Mouse (Mus musculus) spleen, adult 18-20 months (tissue): ENCODE data around the gene Bcar1.
A peak's percentile ranks its signal among the peaks of the same experiment; 100 is the strongest.

Source experiments
- DNase-seq, 2 experiments: peaks; one replicate each; pipeline ENCODE4 v3.0.0; 2022; ENCODE audit warnings: mixed read lengths in 2 of 2

The Bcar1 gene

GRCm38 (mm10) chr8:111769296-111769695 is 25.7 kb upstream of the Bcar1 start:
- DNase-seq = no peak

- DNase-seq = no peak
Measured at GRCm38 (mm10) chr8:111768651-111769050, 25.0 kb upstream of the Bcar1 start.

DNA sequence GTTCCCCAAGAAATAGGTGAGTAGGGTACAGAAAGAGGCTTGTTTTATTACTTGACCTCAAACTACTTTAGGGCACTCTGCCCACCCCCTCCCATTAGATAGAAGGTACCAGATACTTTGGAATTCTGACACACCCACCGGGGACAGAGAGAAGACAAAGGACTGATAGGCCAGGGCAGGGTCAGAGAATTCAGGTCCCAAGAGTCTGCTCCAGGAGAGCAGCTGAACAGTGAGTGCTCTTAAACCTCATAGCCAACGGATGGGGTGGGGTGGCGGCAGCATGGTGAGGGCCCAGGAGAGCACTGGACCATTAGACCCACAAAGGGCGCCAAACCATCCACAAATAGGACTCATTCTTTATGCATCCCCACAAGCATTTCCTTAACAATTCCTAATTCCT is 22.0 kb upstream of the Bcar1 start:
- DNase-seq = no peak

DNA sequence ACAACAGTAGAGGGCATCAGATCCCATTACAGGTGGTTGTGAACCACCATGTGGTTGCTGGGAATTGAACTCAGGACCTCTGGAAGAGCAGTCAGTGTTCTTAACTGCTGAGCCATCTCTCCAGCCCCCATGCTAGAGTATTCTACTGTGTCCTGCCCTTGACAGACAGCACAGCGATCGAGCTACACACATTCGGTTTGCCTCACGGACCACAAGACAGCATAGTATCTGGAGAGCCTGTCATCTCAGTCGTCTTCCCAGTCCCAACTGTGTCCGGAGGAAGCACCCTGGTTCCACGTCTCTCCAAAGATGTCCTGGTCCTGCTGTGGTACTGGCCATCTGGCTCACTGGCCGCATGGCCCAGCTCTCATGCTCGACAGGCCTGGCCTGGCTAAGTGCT is 21.5 kb upstream of the Bcar1 start:
- no peak for DNase-seq

DNA sequence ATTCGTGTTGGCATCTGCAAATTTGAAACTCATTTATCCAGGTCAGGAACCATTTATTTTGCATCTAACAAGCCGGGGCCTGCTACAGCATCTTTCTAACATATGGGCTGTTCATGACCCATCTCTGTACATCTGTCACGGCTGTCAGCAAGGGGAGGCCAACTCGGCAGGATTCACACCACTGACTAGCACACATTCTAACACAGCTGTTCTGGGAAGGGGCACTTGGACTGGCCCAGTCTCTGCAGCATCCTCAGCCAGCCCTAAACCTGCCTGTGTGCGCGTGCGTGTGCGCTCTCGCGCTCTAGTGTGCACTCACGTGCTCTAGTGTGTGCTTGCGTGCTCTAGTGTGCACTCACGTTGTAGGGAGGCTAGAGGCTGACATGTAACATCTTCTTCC is 17.1 kb upstream of the Bcar1 start:
- DNase-seq = no peak

DNA sequence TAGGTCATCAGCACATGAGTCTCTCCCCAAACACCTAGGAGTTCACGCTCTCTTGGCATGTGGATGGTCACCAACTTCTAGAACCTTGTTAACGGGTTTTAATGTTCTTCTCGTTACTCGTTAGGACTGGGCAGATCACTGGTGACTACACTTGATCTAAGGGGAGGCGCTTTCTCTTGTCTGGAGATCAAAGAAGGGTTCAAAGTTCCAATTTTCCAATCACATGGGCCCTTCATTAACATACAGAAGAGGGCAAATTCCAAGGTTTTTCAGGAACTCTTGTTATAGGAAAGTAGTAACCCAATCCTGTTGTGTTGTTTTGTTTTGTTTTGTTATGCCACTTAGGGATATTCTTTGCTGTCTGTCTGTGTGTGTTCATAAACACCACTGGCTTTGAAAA is 15.2 kb upstream of the Bcar1 start:
- DNase-seq = no peak

GRCm38 (mm10) chr8:111757599-111757998 is 14.0 kb upstream of the Bcar1 start:
- DNase-seq = no peak

- DNase-seq = no peak
Measured at GRCm38 (mm10) chr8:111754736-111755135, 11.1 kb upstream of the Bcar1 start.

- DNase-seq = no peak
Measured at GRCm38 (mm10) chr8:111754088-111754487, 10.5 kb upstream of the Bcar1 start.

- DNase-seq = no peak
Measured at GRCm38 (mm10) chr8:111748766-111749165, 5.2 kb upstream of the Bcar1 start.

DNA sequence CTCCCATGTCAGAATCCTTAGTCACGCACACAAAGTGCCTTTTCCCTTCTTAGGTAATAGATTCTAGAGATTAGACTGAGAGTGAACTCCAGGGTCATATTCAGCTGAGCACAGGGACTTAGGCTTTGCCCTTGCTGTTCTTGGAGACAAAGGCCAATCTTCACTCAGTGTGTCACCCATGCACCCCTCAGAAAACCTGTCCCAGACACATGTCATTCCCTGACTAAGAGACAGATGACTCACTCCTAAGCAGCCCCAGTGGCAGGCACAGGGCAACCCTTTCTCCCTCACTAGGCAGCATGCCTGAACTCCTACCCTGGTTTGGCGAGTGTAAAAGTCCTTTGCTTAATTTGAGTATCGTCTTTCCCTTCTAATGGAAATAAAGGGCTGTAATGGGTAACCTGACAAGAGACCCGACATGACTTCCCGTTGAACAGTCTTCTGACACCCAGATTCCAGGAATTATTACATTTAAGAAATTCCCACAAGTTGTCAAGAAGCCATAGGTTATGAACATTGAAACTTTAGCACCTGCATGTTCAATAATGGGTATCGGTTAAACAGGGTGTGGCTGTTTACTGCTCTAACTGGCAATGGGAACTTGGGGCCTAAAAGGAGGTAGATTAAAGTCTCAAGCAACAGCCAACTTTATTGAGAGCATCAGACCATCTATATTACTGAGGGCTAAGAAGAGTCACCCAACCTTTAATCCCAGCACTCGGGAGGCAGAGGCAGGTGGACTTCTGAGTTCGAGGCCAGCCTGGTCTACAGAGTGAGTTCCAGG is 4.4 kb upstream of the Bcar1 start:
- no peak for DNase-seq

GRCm38 (mm10) chr8:111746582-111747465 is 3.2 kb upstream of the Bcar1 start:
- no peak for DNase-seq

GRCm38 (mm10) chr8:111745591-111746418 is 2.2 kb upstream of the Bcar1 start:
- peak in 1 of 2 experiments; percentile 48 for DNase-seq

DNA sequence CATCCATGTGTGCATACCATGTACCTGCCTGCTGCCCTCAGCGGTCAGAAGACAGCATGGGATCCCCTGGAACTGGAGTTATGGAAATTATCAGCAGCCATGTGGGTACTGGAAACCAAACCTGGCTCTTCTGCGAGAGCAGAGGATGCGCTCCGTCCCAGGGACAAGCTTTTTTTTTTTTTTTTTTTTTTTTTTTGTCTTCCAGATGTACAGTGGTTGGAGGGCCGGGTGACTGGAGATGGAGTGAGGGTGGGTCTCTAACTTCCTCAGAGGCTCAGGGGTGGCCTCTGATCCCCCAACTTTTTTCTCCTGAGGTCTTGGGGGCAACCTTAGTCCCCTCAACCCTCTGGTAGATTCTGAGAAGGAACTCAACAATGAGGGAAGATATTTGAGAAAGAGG is 1.5 kb upstream of the Bcar1 start:
- DNase-seq = no peak

DNA sequence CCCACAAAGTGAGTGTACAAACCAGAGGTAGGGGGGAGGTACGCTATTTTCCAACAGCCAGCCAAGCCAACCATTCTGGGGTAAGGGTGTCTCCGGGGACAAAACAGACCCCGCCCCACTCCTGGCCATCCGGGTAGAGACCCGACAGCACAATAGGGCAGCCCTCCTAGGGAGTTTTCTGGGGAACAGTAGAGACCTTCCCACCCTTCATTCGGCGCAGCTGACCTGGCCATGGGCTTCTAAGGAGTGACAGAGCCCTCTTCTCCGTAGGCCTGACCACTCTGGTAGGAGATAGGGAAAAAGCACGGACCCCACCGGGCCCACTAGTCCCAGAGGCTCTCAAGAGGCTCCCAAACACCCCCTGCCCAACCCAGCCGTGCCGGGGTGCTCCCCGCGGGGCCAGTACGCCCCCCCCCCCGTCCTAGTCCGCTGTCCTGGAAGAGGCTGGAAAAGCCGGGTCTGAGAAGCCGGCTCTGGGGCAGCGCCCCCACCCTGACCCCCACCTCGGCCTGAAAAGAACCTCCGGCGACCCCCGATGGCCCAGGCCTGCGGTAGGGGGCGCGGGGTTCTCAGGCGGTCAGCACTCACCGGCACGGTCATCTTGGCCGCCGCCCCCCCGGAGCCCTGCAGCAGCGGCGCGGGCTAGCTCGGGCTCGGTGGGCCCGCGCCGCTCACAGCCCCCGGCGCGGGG is 363 bp downstream of the Bcar1 start:
- DNase-seq = no peak

DNA sequence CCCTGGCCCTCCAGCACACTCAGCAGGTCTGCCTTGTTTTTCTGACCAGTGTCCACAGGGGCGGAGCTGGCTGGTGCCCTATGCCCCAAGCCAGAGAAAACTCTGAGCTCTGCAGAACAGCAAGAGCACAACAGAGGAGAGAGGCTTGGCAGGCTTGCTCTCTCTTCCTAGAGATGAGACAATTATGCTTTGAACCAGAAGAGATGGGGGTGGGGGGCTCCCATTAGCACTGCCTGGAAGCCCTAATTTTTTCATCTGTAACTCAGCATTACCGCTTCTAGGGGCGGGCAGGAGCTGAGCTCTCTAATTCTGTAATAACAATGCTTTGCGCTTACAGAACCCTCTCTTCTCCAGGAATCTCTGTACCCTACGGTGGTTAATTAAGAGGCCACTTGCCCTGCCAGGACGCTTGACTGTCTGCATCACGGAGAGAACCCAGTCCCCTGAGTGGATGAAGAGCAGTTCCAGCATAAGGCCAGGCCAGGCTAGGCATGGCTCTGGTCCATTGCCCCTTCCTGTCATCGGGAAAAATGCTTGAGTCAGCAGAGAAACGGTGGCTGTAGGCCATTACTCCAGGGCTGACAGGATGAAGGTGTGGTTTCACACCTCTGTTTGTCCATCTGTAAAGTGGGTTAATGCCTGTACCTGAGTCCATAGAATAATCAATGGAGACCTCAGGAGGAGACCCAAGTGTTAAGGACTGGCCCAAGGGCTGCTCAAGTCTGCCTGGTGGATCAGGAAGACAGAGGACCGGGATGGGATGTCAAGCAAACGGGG is 1.2 kb downstream of the Bcar1 start:
- no peak for DNase-seq

- no peak for DNase-seq
Measured at GRCm38 (mm10) chr8:111741556-111741955, 2.1 kb downstream of the Bcar1 start.

DNA sequence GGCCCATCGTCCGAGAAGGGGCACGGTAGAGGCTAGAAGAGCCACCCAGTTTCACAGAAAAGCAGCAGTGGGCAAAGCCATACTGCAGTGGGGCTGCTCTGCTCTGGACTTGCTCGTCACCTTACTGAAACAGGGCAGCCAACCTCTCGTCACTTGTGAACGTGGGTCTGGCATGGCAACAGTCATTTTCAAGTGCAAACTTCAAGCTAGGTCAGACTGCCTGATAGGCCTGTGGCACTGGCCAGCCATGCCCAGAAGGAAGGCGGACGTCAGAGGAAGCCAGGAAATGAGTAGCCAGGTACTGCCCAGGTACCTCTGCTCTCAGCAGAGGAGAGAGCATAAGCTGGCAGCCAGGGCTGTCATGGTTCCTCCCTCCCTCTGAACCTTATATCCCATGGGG is 2.6 kb downstream of the Bcar1 start:
- DNase-seq = no peak

DNA sequence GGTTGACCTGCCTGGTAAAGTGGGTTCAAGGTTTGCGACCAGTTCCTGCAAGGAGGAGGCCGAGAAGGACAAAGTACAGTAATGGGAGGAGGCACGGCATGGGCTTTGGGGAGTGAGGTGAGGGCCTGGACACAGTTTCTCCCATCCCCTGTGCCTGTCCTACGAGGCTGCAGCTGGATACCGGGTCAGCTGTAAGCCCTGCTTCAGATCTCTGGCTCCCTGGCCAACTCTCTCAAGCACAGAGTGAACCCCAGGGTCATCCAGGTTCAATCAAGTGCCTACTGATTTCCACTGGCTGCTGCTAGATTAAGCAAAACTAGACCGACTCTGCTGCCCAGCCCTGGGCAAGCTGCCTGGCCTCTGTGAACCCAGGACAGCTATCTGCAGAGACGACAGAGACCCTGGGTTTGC is 3.3 kb downstream of the Bcar1 start:
- no peak for DNase-seq

DNA sequence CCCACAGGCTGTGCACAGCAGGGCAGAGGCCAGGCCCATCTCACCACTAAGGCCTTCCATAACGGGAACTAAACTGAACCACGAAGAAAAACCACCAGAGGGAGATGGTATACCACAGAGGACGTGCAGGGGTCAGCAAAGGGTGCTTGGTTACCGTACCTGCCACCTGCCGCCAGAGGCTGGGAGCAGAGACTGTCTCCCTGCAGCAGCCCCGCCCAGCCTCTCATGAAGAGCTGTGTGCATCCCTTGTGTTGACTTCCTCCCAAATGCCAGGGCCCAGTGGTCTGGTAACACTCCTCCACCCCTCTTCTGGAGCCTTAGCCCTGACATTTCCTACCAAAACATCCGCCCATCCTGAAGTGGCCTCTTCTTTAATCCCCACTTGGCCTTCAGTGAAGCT is 4.0 kb downstream of the Bcar1 start:
- DNase-seq = no peak

DNA sequence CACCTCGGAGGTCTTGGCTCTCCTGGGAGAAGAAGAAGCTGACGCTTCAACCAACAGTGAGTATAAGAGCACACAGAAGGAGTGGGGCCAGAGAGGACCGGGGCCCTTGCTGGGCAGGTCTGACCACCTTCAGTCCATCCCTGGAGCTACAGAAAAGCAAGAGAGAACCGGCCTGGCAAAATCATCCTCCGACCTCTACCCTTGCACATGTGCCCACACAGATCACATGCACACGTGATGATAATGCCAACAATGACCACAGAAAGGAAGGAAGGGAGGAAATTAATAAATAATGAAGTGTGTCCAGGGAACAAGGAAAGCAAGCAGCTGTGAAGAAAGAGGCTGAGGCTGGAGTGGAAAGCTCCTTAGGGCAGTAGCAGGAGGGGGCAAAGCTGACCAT is 4.7 kb downstream of the Bcar1 start:
- no peak for DNase-seq

- no peak for DNase-seq
Measured at GRCm38 (mm10) chr8:111736321-111736720, 7.3 kb downstream of the Bcar1 start.
